Mouse (Mus musculus) forebrain, embryonic 15.5 days (tissue): ENCODE data around the gene Tmem37. TPM values are rescaled to one million over a fixed set of nuclear protein-coding genes. Genes with fewer than 3 reads are reported as not detected.

ENCODE experiments used
- ATAC-seq: fragments of 200-750 bp; cut with Nextera tagmentation; replicated peaks from 2 replicates; pipeline ENCODE4 v1.8.0; 2017; ENCODE audit warnings: mild to moderate bottlenecking, moderate TSS enrichment, moderate library complexity
- H3K27ac ChIP-seq: fragments of 300-500 bp; sonication (generic); replicated peaks from 2 replicates; pipeline ENCODE4 v1.5.1; 2015; ENCODE audit warnings: mild to moderate bottlenecking, inconsistent platforms
- H3K27me3 ChIP-seq: fragments of 300-500 bp; sonication (generic); 2 replicates; pipeline ENCODE4 v1.6.1; 2015; ENCODE audit warnings: inconsistent platforms
- H3K36me3 ChIP-seq: fragments of 300-500 bp; sonication (generic); 2 replicates; pipeline ENCODE4 v1.6.1; 2015; ENCODE audit warnings: mild to moderate bottlenecking, inconsistent platforms
- H3K4me1 ChIP-seq: fragments of 300-500 bp; sonication (generic); 2 replicates; pipeline ENCODE4 v1.6.1; 2015; ENCODE audit warnings: inconsistent platforms
- H3K4me2 ChIP-seq: fragments of 300-500 bp; sonication (generic); replicated peaks from 2 replicates; pipeline ENCODE4 v1.6.1; 2015; ENCODE audit warnings: mild to moderate bottlenecking, inconsistent platforms
- H3K4me3 ChIP-seq: fragments of 300-500 bp; sonication (generic); 2 replicates; pipeline ENCODE4 v1.5.1; 2015; ENCODE audit warnings: mild to moderate bottlenecking, inconsistent platforms
- H3K9ac ChIP-seq: fragments of 300-500 bp; sonication (generic); replicated peaks from 2 replicates; pipeline ENCODE4 v1.6.1; 2015; ENCODE audit warnings: mild to moderate bottlenecking, inconsistent platforms
- H3K9me3 ChIP-seq: fragments of 300-500 bp; sonication (generic); 2 replicates; pipeline ENCODE4 v1.6.1; 2016; ENCODE audit warnings: inconsistent platforms
- WGBS: fragments of 180-500 bp; shearing (Covaris S2); methylation state at CpG from one replicate; pipeline ENCODE4 v1.1.7; 2015; ENCODE audit warnings: mixed read lengths; 5-methylcytosine and 5-hydroxymethylcytosine counted together
- polyA plus RNA-seq: library from polyadenylated mRNA; unstranded; fragments of >200 nt; fragmentation: Nextera tagmentation; extraction: Ambion mirVana; gene quantifications from 2 replicates; pipeline ENCODE4 v1.2.1, GENCODE M21; 2015

Gene Tmem37
- polyA plus RNA-seq, 1 experiment from 2014 or later, result 5.8 TPM

DNA sequence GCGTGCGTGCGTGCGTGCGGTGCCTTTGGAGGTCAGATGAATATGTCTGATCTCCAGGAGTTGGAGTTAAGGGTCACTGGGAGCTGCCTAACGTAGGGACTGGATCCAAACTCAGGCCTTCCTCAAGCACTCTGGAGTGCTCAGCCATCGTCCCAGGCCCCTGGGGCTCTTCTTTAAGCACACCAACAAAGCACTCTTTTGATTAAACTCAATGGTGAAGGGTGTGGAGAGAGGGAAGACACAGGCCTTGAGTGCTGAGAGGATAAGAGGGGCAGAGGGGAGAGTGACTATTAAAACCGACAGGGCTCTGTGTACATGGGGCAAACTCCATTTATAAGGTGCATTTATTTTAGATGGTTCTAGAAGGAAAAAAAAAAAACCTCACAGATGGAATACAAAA is 31.5 kb downstream of the Tmem37 start:
- Histone ChIP-seq H3K27me3 (no peaks in the 10 kb centered on the region), H3K9me3 (no peaks in the 10 kb centered on the region), H3K9ac (no peak overlapping the region), H3K36me3 (no peaks in the 10 kb centered on the region), H3K4me3 (no peak overlapping the region), H3K4me1 (0 out of 2 replicates have a peak, but pooled peaks cover 4% of the 10 kb centered on the region), H3K4me2 (no peak overlapping the region), H3K27ac (no peak overlapping the region)
- ATAC-seq, result no peak
- 66% methylated on average over 8 of the region's 8 CpGs for WGBS

DNA sequence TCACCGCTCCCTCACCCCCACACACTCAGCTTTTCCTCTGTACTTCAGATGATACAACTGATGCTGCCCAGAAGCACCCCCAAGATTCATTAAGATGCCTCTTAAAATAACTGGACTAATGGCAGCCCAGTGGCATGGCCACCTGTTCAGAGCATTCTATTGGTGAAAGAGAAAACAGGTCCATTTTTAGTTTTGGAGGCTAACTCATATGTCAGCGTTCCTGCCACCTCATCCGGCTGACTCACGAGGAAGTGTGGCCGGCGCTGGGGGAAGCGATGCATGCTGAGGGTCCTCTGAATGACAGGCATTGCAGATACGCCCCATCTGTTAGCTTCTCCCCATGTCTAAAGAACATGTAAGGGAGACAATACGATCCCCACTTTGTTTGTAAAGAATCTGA is 35.3 kb downstream of the Tmem37 start:
- Histone ChIP-seq H3K4me3 (no peak overlapping the region), H3K4me1 (peaks cover 9% of the 10 kb centered on the region), H3K27me3 (no peaks in the 10 kb centered on the region), H3K9me3 (no peaks in the 10 kb centered on the region), H3K36me3 (no peaks in the 10 kb centered on the region), H3K4me2 (no peak overlapping the region), H3K27ac (no peak overlapping the region), H3K9ac (no peak overlapping the region)
- no peak for ATAC-seq
- 83% methylated on average over 9 of the region's 9 CpGs for WGBS

DNA sequence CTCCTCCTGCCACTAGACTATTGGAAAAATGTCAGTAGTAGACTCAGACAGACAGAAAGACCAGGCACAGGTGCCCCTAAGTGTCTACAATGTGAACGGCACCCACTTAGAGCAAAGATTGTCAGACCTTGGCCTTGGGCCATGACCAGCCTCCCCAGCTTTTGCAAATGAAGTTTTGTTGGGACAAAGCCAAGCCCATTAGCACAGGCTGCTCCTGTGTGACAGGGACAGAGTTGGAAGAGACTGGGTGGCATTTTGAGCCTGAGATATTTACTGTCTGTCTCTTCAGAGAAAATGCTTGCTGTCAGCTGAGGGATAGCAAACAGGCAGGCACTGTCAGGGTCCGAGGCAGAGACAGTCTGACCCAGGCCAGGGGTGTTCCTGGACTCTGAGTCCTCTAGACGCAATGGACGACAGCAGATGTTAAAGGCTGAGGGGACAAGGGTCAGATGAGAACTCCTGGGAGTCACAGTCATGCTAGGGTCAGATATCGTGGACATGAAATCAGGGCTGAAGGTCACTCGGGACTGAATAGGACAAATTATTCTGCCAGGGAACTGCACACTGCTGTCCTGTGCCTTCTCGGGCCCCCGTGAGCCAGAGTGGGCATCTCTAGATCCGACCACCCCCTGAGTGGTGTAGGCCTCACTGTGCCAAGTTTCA is 36.7 kb downstream of the Tmem37 start:
- ATAC-seq, result peak; percentile 57; the same call in 1 of the 2 replicates
- WGBS, result 61% methylated on average over 9 of the region's 9 CpGs
- Histone ChIP-seq H3K9ac (no peak overlapping the region), H3K4me1 (peaks cover 9% of the 10 kb centered on the region), H3K27ac (no peak overlapping the region), H3K27me3 (no peaks in the 10 kb centered on the region), H3K36me3 (no peaks in the 10 kb centered on the region), H3K4me3 (no peak overlapping the region), H3K4me2 (no peak overlapping the region), H3K9me3 (no peaks in the 10 kb centered on the region)

DNA sequence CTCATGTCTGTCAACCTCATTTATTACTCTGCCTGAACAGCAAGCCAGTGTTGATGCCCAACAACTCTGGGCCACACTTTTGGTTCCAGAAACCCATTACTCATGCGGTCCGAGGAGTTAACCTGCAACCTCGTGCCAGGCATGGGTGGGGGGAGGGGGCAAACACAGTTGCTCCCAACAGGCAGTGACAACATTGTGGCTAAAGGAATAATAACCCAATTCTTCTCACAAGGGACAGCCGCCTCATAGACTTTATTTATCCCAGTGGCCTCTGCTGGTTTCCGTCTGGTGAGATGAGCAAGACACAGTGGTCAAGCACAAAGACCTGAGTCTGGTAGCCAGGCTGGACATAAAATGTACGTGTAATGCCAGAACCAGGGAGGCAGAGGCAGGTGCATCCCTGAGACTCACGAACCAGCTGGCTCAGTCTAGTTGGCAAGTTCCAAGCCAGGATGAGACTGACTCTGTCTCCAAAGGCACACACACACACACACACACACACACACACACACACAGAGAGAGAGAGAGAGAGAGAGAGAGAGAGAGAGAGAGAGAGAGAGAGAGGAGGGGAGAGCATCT is 38.3 kb downstream of the Tmem37 start:
- Histone ChIP-seq H3K9me3 (no peaks in the 10 kb centered on the region), H3K4me1 (peaks cover 9% of the 10 kb centered on the region), H3K27me3 (no peaks in the 10 kb centered on the region), H3K27ac (no peak overlapping the region), H3K4me3 (no peak overlapping the region), H3K9ac (no peak overlapping the region), H3K4me2 (no peak overlapping the region), H3K36me3 (no peaks in the 10 kb centered on the region)
- WGBS, result 79% methylated on average over 7 of the region's 7 CpGs
- ATAC-seq, result no peak

DNA sequence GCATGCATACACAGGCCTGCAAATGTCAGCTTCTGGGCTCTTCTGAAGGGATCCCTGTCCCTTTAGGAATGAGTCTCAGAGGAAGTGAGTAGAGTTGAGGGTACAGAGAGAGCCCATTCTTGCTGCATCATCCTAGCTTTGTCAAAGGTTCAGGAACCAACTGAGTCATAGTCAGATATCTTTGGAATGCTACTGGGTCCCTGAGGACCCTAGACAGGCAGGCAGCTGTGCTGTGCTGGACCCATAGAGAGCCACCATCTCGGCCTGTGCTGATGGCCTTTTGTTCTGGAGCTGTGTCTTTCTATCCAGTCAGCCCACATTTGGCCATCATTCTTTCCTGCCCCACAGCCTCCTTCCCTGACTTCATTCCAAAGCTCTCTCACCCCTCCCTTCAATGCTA is 39.1 kb downstream of the Tmem37 start:
- Histone ChIP-seq H3K4me1 (peaks cover 9% of the 10 kb centered on the region), H3K36me3 (no peaks in the 10 kb centered on the region), H3K9me3 (no peaks in the 10 kb centered on the region), H3K9ac (no peak overlapping the region), H3K27ac (no peak overlapping the region), H3K27me3 (no peaks in the 10 kb centered on the region), H3K4me3 (no peak overlapping the region), H3K4me2 (no peak overlapping the region)
- 60% methylated on average over 1 of the region's 1 CpGs for WGBS
- ATAC-seq, result no peak

DNA sequence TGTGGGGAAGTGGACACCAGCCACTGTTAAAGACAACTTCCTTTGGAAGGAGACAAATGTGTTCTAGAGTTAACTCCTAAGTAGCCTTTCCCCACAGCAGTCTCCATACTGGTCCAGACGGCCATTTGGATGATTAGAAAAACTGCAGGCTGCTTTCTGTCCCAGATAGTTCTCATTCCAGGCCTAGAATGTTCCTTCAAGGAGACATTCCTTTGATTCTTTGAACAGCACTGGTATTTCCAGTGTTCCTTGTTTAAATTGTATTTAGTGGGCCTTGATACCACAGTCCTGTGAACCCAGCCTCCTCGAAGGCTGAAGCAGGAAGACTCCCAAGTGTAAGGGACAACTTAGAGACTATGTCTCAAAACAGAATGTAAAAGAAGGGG is 40.4 kb downstream of the Tmem37 start:
- H3K9ac ChIP-seq, result no peak overlapping the region
- WGBS, result 78% methylated on average over 2 of the region's 2 CpGs
- peaks cover 6% of the 10 kb centered on the region for H3K4me1 ChIP-seq
- H3K27me3 ChIP-seq, result no peaks in the 10 kb centered on the region
- no peak overlapping the region for H3K27ac ChIP-seq
- no peak overlapping the region for H3K4me3 ChIP-seq
- no peak for ATAC-seq
- H3K9me3 ChIP-seq, result no peaks in the 10 kb centered on the region
- H3K4me2 ChIP-seq, result no peak overlapping the region
- no peaks in the 10 kb centered on the region for H3K36me3 ChIP-seq

DNA sequence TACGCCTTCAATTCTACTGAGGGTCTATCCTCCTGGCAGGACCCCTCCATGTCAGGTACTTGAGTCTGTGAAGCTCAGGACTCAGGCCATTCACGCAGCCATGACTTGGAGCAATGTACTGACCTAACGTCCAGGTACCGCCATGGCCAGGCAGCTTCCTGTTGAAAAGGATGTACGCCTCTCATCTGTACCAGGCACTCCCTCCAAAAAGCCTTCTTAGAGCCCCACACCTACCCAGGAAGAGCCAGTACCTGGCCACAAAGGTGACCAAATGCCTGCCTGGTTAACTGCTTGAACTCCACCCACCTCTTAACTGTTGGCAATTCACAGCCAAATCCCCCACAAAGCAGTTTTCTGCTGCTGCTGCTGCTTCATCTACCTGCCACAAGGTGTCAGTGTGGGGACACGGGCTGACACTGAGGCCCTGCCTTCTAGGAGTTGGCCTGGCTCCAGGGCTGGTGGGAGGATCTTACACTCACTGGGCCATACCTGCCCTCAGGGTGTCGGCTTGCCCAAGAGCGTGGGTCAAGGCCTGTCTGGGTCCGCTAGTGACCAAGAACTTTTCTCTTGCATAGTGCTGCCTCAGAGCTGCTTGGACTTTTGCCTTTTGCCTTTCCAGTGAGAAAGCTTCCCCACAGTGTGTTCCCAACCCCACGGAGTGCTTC is 40.9 kb downstream of the Tmem37 start:
- Histone ChIP-seq H3K9ac (no peak overlapping the region), H3K4me3 (no peak overlapping the region), H3K4me1 (peaks cover 6% of the 10 kb centered on the region), H3K9me3 (no peaks in the 10 kb centered on the region), H3K36me3 (no peaks in the 10 kb centered on the region), H3K27me3 (no peaks in the 10 kb centered on the region), H3K27ac (no peak overlapping the region), H3K4me2 (no peak overlapping the region)
- ATAC-seq, result peak; percentile 65
- WGBS, result 47% methylated on average over 10 of the region's 10 CpGs

DNA sequence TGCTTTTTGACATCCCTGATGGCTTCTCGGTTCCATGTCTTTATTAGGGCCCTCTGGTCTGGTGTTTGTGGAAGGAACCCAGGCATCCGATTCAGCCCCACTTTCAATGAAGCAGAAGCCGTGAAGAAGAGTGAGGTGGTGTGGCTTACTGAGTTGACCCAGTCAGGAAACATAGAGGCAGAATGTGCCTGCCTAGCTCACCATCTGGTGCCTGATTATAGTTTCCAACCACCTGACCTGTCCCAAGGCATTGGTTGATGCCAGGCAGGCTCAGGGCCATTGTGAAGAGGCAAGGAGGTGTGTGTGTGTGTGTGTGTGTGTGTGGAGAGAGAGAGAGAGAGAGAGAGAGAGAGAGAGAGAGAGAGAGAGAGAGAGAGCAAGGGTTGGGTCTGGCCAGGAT is 43.4 kb downstream of the Tmem37 start:
- Histone ChIP-seq H3K27me3 (no peaks in the 10 kb centered on the region), H3K27ac (no peak overlapping the region), H3K9ac (no peak overlapping the region), H3K4me3 (no peak overlapping the region), H3K36me3 (no peaks in the 10 kb centered on the region), H3K9me3 (no peaks in the 10 kb centered on the region), H3K4me1 (0 out of 2 replicates have a peak, but pooled peaks cover 3% of the 10 kb centered on the region), H3K4me2 (no peak overlapping the region)
- ATAC-seq, result no peak
- WGBS, result 77% methylated on average over 3 of the region's 3 CpGs

DNA sequence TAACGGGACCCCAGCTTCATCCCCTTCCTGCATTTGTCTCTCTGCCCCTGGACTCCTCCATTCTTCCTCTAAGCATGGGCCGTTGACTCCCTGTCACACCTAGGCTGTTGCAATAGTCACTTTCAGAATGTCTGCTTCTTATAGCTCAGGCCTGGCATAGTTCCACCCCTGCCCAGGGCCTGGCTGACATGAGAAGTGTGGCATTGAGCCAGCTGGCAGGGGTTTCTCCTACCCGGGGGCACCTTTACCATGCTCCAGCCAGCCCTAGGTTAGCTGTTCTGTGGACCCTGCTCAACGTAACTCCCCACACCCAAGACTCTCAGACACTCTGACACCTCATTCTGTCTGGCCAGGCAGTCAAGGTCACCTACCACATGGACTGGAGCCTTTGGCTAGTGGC is 46.2 kb downstream of the Tmem37 start:
- no peaks in the 10 kb centered on the region for H3K36me3 ChIP-seq
- H3K4me2 ChIP-seq, result no peak overlapping the region
- WGBS, result 41% methylated on average over 4 of the region's 4 CpGs
- no peak overlapping the region for H3K27ac ChIP-seq
- H3K4me3 ChIP-seq, result no peak overlapping the region
- no peak overlapping the region for H3K9ac ChIP-seq
- ATAC-seq, result no peak
- 0 out of 2 replicates have a peak, but pooled peaks cover 3% of the 10 kb centered on the region for H3K4me1 ChIP-seq
- no peaks in the 10 kb centered on the region for H3K27me3 ChIP-seq
- no peaks in the 10 kb centered on the region for H3K9me3 ChIP-seq

DNA sequence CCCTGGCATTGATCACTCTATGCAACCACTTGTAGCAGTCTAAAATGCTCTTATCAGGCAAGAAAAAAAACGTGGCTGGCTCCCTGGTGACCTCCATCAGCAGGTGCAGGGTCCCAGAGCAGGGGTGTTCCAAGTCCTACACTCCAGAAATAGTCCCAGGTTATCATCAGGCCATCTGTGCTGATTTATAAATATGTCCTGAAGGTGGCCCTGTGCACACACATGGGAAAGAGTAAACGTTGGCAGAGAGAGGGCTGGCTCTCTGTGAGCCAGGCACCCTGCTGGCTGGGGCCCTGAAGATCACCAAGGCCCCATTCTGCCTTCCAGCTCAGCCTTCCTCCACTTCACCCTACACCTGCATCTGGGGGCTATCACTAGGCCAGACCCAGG is 48.8 kb downstream of the Tmem37 start:
- H3K9me3 ChIP-seq, result no peaks in the 10 kb centered on the region
- no peak overlapping the region for H3K4me3 ChIP-seq
- ATAC-seq, result no peak
- 29% methylated on average over 2 of the region's 2 CpGs for WGBS
- 0 out of 2 replicates have a peak, but pooled peaks cover 3% of the 10 kb centered on the region for H3K4me1 ChIP-seq
- no peaks in the 10 kb centered on the region for H3K27me3 ChIP-seq
- no peak overlapping the region for H3K9ac ChIP-seq
- no peak overlapping the region for H3K4me2 ChIP-seq
- no peaks in the 10 kb centered on the region for H3K36me3 ChIP-seq
- no peak overlapping the region for H3K27ac ChIP-seq

DNA sequence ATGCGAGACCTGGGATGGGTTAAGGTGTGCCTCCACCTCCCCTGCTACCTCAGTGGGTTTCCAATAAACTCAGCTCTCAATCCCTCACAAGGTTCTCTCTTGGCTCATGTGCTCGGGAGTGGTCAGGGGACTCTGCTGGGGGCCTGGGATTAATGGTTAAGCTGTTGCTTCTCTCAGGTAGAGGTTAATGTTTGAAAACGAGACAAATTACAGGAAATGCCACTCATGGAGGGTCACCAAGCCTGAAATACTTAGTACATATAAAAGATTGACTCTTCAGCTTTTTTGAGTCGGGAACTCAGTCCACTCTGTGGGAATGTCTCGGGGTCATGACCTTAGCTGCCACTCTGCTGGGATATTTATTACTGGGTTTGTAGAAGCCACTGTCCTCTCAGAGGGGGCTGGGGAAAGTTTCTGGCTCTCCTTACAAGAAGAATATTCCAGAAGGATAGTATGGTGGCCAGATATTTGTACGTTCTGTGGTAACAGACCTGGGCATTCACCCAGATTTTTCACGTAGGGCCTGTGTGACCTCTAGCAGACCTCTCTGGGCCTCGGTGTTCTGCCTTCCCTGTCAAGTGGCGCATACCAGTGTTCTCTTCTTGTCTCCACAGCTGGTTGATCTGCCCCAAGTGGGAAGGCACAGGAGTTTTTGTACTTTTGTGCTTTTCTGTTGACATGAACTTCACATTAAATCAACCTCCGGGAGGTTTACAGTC is 49.4 kb downstream of the Tmem37 start:
- Histone ChIP-seq H3K27me3 (no peaks in the 10 kb centered on the region), H3K4me2 (no peak overlapping the region), H3K4me3 (no peak overlapping the region), H3K27ac (no peak overlapping the region), H3K9me3 (no peaks in the 10 kb centered on the region), H3K4me1 (0 out of 2 replicates have a peak, but pooled peaks cover 3% of the 10 kb centered on the region), H3K36me3 (no peaks in the 10 kb centered on the region), H3K9ac (no peak overlapping the region)
- ATAC-seq, result no peak
- 76% methylated on average over 10 of the region's 10 CpGs for WGBS

DNA sequence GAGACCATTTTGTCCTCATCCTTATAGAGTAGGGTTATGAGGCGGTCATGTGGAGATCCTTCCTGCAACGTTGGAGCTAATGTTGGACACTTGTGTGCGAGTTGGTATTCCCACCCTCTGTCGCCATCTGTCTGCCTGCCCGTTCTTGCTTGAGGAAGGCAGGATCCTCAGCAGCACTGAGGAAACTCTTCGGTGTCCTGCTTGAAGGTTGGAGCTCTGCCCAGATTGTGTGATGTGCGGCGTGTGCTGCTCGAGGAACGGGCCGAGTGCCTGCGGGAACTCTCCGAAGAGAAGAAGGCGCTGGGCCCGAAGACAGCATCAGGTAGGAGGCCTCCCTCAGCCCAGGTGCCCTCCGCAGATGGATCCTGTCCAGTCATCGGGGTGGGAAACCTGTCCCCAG is 51.9 kb downstream of the Tmem37 start:
- 87% methylated on average over 17 of the region's 17 CpGs for WGBS
- no peak overlapping the region for H3K4me2 ChIP-seq

More for the DNA sequence above, 51.9 kb downstream of the Tmem37 start:
- Histone ChIP-seq H3K27me3 (no peaks in the 10 kb centered on the region), H3K36me3 (no peaks in the 10 kb centered on the region), H3K4me3 (no peak overlapping the region), H3K27ac (no peak overlapping the region), H3K9me3 (no peaks in the 10 kb centered on the region), H3K9ac (no peak overlapping the region), H3K4me1 (no peaks in the 10 kb centered on the region)
- ATAC-seq, result no peak
